Mouse (Mus musculus) myocyte (in vitro differentiated cells): ENCODE measurements around the gene Slirp. TPM values are rescaled to one million over a fixed set of nuclear protein-coding genes. Genes with fewer than 3 reads are reported as not detected.
A peak's percentile ranks its signal among the peaks of the same experiment; 100 is the strongest.

ENCODE experiments used
- H3K27me3 ChIP-seq: one replicate; pipeline ENCODE4 v1.6.1; 2011; ENCODE audit not compliant: control insufficient read depth, insufficient read depth, insufficient read length
- H3K36me3 ChIP-seq: one replicate; pipeline ENCODE4 v1.6.1; 2011; ENCODE audit not compliant: control insufficient read depth, insufficient read depth
- H3K4me2 ChIP-seq: one replicate; pipeline ENCODE4 v1.6.1; 2011; ENCODE audit warnings: low read depth, control low read depth
- H3K4me3 ChIP-seq: one replicate; pipeline ENCODE4 v1.5.1; 2011; ENCODE audit warnings: mild to moderate bottlenecking, control low read depth, moderate library complexity
- H3K79me2 ChIP-seq: one replicate; pipeline ENCODE4 v1.6.1; 2011; ENCODE audit not compliant: control insufficient read depth, insufficient read depth
- H3ac ChIP-seq: one replicate; pipeline ENCODE4 v1.6.1; 2011; ENCODE audit not compliant: control insufficient read depth, insufficient read length
- CEBPB ChIP-seq: IDR thresholded peaks from 2 replicates; pipeline ENCODE4 v1.6.1; 2011; ENCODE audit warnings: mild to moderate bottlenecking, moderate library complexity; ENCODE audit not compliant: poor library complexity, insufficient read depth, severe bottlenecking
- E2F4 ChIP-seq: IDR thresholded peaks from one replicate; pipeline ENCODE4 v1.6.1; 2011; ENCODE audit warnings: mild to moderate bottlenecking, control low read depth, moderate library complexity; ENCODE audit not compliant: insufficient read depth
- MAX ChIP-seq: IDR thresholded peaks from one replicate; pipeline ENCODE4 v1.6.1; 2011; ENCODE audit warnings: low read depth, mild to moderate bottlenecking, control low read depth
- MYOD1 ChIP-seq, 3 experiments: IDR thresholded peaks; one replicate each; pipeline ENCODE4 v1.6.1; 2011; ENCODE audit warnings: control low read depth in 2 of 3, low read depth in 2 of 3, mild to moderate bottlenecking in 2 of 3, moderate library complexity in 1 of 3; ENCODE audit not compliant: insufficient read length in 2 of 3, control insufficient read depth in 1 of 3
- MYOG ChIP-seq, 3 experiments: IDR thresholded peaks; one replicate each; pipeline ENCODE4 v1.6.1; 2011; ENCODE audit warnings: control low read depth in 2 of 3, low read depth in 2 of 3, mild to moderate bottlenecking in 2 of 3; ENCODE audit not compliant: insufficient read length in 2 of 3, control insufficient read depth in 1 of 3, insufficient read depth in 1 of 3
- POLR2A ChIP-seq: IDR thresholded peaks from one replicate; pipeline ENCODE4 v1.6.1; 2011; ENCODE audit warnings: low read depth, mild to moderate bottlenecking, control low read depth, moderate library complexity; ENCODE audit not compliant: insufficient read length
- POLR2AphosphoS2 ChIP-seq: IDR thresholded peaks from one replicate; pipeline ENCODE4 v1.6.1; 2011; ENCODE audit warnings: low read depth, control low read depth; ENCODE audit not compliant: insufficient read length
- REST ChIP-seq: IDR thresholded peaks from one replicate; pipeline ENCODE4 v1.6.1; 2011; ENCODE audit warnings: mild to moderate bottlenecking, control low read depth, moderate library complexity; ENCODE audit not compliant: insufficient read depth, insufficient read length
- SRF ChIP-seq: IDR thresholded peaks from one replicate; pipeline ENCODE4 v1.6.1; 2011; ENCODE audit warnings: low read depth; ENCODE audit not compliant: control insufficient read depth, insufficient read length
- TCF12 ChIP-seq: IDR thresholded peaks from one replicate; pipeline ENCODE4 v1.6.1; 2011; ENCODE audit warnings: mild to moderate bottlenecking, control low read depth; ENCODE audit not compliant: poor library complexity, insufficient read depth, severe bottlenecking
- TCF3 ChIP-seq: IDR thresholded peaks from one replicate; pipeline ENCODE4 v1.6.1; 2011; ENCODE audit warnings: low read depth, control low read depth; ENCODE audit not compliant: insufficient read length
- USF1 ChIP-seq: IDR thresholded peaks from one replicate; pipeline ENCODE4 v1.6.1; 2011; ENCODE audit warnings: low read depth, mild to moderate bottlenecking, control low read depth, moderate library complexity
- polyA plus RNA-seq: library from polyadenylated mRNA; unstranded; fragments of >200 nt; fragmentation: generic; extraction: Trizol; gene quantifications from one replicate; pipeline ENCODE4 v1.2.1, GENCODE M21; 2012; ENCODE audit warnings: missing spikeins

Gene Slirp
- 101 TPM for polyA plus RNA-seq

DNA sequence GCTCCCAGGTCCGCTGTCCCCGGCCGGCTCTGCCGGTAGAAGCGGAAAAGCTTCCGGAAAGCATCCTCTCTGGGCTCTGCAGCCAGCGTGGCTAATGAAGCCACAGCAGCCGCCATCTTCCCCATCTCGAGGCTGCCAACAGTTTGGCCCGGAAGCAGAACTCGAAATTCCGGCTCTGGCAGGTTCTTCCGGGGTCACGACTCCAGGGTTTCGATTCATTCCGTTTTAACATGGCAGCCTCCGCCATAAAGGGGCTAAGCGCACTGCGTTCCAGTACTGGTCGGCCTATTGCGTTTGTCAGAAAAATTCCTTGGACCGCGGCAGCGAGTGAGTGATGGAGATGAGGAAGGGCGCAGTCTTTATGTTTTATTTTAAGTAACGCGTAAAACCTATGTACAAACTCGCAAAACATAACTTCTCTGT, at the start of gene Slirp, which contains the start of gene Alkbh1:
Slirp (plus strand) TSS at position 197 of the 423 bp plus-strand sequence.
Alkbh1 (minus strand) TSS at position 318 of the 423 bp plus-strand sequence.
- Histone ChIP-seq H3K4me3 (peak within 1 kb of the TSS; percentile 94), H3K4me2 (peak within 1 kb of the TSS; percentile 98), H3K36me3 (peaks cover 45% of the 10 kb centered on the region), H3K79me2 (peaks cover 79% of the 10 kb centered on the region), H3K27me3 (no peaks in the 10 kb centered on the region), H3ac (peak within 1 kb of the TSS; percentile 66)
- TF ChIP-seq MAX (no peak), CEBPB (no peak), REST (no peak), MYOD1 (IDR thresholded peaks at IDR 0.05; ENCODE audit: control insufficient read depth in 1 of 3, insufficient read length in 2 of 3, low read depth in 2 of 3) (no peak), SRF (no peak), TCF3 (no peak), POLR2AphosphoS2 (peak; percentile 77), USF1 (no peak), TCF12 (no peak), MYOG (IDR thresholded peaks at IDR 0.05; ENCODE audit: control insufficient read depth in 1 of 3, insufficient read depth in 1 of 3, insufficient read length in 2 of 3, low read depth in 2 of 3) (peak in 1 of 3 experiments; percentile 1), E2F4 (no peak), POLR2A (peak; percentile 62)

DNA sequence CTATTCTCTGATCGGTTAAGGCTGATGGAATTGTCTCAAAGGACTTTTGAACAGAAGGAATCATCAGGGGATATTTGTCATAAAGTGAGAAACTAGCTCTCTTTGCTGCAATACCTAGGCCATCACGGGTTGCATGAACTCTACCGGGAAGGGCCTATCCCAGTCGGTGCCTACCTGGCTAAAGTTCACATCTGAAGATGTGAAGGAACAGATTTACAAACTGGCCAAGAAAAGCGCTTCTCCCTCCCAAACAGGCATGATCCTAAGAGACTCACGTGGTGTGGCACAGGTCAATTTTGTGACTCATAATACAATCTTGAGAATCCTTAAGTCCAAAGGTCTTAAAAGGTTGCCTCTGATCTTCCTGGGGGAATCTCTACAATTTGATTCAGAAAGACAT, 49.4 kb upstream of the Slirp start:
- Histone ChIP-seq H3K79me2 (no peaks in the 10 kb centered on the region), H3K27me3 (no peaks in the 10 kb centered on the region), H3K36me3 (no peaks in the 10 kb centered on the region), H3K4me3 (no peak overlapping the region), H3K4me2 (no peak overlapping the region), H3ac (no peak overlapping the region)
- TF ChIP-seq REST, result no peak
- TF ChIP-seq POLR2AphosphoS2, result no peak

DNA sequence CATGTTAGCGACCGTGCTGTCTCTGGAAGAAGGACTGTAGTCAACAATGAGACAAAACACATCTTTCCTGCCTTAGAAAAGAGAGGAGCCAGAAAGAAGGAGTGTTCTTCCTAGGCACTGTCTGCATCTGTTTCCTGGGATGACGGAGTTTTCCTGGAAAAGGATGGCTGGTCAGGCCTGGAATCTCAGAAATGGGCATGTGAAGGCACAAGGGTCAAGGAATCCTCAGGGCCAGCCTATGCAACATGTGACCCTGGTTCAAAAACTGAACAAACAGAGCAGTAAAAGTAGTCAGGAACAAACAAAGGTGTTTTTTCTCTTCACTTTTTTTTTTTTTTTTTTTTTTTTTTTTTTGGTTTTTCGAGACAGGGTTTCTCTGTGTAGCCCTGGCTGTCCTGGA, 46.6 kb upstream of the Slirp start:
- TF ChIP-seq POLR2AphosphoS2 (no peak), E2F4 (no peak), SRF (no peak), TCF12 (no peak), USF1 (no peak), REST (no peak), MYOG (IDR thresholded peaks at IDR 0.05; ENCODE audit: control insufficient read depth in 1 of 3, insufficient read depth in 1 of 3, insufficient read length in 2 of 3, low read depth in 2 of 3) (no peak), POLR2A (no peak), CEBPB (no peak), MAX (no peak), MYOD1 (IDR thresholded peaks at IDR 0.05; ENCODE audit: control insufficient read depth in 1 of 3, insufficient read length in 2 of 3, low read depth in 2 of 3) (no peak), TCF3 (no peak)
- H3K79me2 ChIP-seq, result no peaks in the 10 kb centered on the region
- no peak overlapping the region for H3K4me2 ChIP-seq
- no peaks in the 10 kb centered on the region for H3K27me3 ChIP-seq
- no peaks in the 10 kb centered on the region for H3K36me3 ChIP-seq
- H3ac ChIP-seq, result no peak overlapping the region
- H3K4me3 ChIP-seq, result no peak overlapping the region

DNA sequence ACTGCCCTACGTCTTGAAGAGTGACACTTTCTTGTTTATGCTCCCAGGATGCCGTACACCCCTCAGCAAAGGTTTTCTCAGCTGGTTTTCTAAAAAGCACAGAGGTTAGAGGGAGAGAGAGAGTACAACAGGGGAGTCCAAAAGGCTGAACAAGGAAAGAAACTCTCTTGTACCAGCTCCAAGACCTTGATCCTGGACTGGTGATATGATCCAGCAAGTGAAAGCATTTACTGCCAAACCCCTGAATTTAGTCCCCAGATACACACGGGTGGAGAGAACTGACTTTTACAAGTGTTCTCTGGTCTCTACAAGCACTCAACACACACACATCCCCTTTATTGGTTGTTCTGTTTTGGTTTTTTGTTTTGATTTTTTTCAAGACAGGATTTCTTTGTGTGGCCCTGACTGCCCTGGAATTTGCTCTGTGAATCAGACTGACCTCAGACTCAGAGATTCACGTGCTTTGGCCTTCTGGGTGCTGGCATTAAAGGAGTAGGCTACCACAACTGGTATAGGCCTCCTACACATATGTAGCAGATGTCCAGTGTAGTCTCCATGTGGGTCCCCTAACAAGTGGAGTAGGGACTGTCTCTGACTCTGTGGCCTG, 45.8 kb upstream of the Slirp start:
- H3K79me2 ChIP-seq, result no peaks in the 10 kb centered on the region
- TF ChIP-seq TCF12 (no peak), SRF (no peak), POLR2A (no peak), MYOG (IDR thresholded peaks at IDR 0.05; ENCODE audit: control insufficient read depth in 1 of 3, insufficient read depth in 1 of 3, insufficient read length in 2 of 3, low read depth in 2 of 3) (no peak), TCF3 (no peak), E2F4 (no peak), MAX (no peak), REST (no peak), CEBPB (no peak)
- no peak overlapping the region for H3K4me3 ChIP-seq
- no peaks in the 10 kb centered on the region for H3K36me3 ChIP-seq
- no peaks in the 10 kb centered on the region for H3K27me3 ChIP-seq
- H3ac ChIP-seq, result no peak overlapping the region
- peak overlapping the region; percentile 9 for H3K4me2 ChIP-seq

DNA sequence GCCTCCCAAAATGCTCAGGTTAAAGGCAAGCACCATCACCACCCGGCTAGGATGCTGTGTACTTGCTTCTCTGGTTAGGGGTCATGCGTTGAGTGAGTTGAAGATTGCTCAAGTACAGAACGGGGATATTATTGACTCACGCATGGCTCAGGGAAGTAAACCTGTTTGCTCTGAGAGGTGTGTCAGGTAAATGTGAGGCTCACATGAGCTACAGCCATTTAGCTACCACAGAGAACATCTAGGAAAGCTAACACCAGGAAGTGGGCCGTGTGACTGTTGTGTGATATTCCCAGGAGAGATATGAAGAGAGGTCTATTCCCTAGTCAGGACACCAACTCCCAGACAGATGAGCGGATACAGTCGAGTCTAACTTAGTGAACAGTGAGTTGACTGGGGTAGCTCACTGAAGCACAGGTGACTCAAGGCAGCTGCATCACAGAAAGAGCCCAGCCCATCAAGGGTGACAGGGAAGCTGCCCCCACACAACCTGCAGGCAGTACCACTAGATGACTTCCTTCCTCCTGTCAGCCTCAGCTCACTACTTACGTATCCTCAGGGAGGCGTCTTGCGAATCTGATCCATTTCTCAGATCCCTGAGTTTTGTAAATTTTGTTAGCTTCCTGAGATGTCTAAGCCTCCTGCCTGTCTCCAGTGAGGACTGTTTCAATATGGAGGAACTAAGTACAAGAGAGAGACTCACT, 44.4 kb upstream of the Slirp start:
- Histone ChIP-seq H3K4me3 (no peak overlapping the region), H3K27me3 (no peaks in the 10 kb centered on the region)

More for the DNA sequence above, 44.4 kb upstream of the Slirp start:
- TF ChIP-seq MYOG (IDR thresholded peaks at IDR 0.05; ENCODE audit: control insufficient read depth in 1 of 3, insufficient read depth in 1 of 3, insufficient read length in 2 of 3, low read depth in 2 of 3), result no peak
- TF ChIP-seq CEBPB, result no peak
- TF ChIP-seq REST, result no peak
- no peak for TF ChIP-seq MYOD1 (IDR thresholded peaks at IDR 0.05; ENCODE audit: control insufficient read depth in 1 of 3, insufficient read length in 2 of 3, low read depth in 2 of 3)
- no peak for TF ChIP-seq POLR2AphosphoS2
- TF ChIP-seq MAX, result no peak
- TF ChIP-seq TCF3, result no peak
- no peak for TF ChIP-seq POLR2A
- no peak for TF ChIP-seq SRF
- no peak for TF ChIP-seq E2F4
- no peak for TF ChIP-seq TCF12
- no peak for TF ChIP-seq USF1
- Histone ChIP-seq H3K79me2 (no peaks in the 10 kb centered on the region), H3K36me3 (no peaks in the 10 kb centered on the region), H3K4me2 (no peak overlapping the region), H3ac (no peak overlapping the region)
